Comparison of ENCODE assay signal across 8 mouse cellular contexts in the genomic region with DNA sequence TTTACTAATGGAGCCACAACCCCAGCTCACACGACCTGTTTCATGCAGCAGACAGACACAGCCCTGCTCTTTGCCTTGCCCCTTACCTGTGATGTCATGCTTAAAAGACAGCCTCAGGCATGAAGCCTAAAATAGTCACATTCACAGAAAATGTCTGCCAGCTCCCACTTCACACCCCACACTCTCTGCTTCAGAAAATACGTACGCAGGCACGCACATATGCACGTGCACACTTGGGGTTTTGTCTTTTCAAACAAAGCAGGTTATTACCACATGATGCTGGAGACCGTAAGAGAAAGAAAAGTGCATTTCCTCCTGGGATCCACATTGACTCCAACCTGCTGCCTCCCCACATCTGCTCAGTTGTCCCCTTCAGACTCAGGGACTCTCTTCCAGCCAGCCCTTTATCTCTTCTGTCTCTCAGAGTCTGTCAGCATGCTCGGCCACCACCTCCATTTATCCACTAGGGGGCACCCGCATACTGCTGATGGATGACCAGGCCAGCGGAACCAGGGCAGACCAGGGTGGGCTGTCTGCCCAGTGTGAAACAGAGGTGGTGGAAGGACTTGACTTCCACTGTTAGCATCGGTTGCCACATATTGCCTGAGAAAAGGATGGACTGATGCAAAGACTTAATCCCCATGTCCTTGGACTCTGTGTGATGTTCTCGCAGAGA. TPM values are rescaled to one million over a fixed set of nuclear protein-coding genes. Genes with fewer than 3 reads are reported as not detected.
DNase-seq lines count a peak whose midpoint lies in the region; ATAC-seq and TF ChIP-seq lines count a peak whose summit lies in the region.

No protein-coding gene starts in this region.

- intact Hi-C loops in heart, postnatal 36 days (cut with DNase I), result loop anchor here (1.0 to 5.0 kb wide), 6 partner anchors 18 to 907 kb away; no protein-coding TSS in a partner anchor

- ATAC-seq in forebrain, postnatal 0 days, result peak; percentile 89
- peak; percentile 84 for ATAC-seq in neutrophil, adult 5-6 weeks (ENCODE audit: extremely low read depth, insufficient number of reproducible peaks, low FRiP score, poor library complexity, severe bottlenecking)

- in situ Hi-C loops in ES-E14 (cut with MboI; ENCODE audit: low sequenced_read_pairs in 2 of 2, unreplicated experiment in 2 of 2), result no loop called here

- H3K36me3 ChIP-seq in ES-E14 (ENCODE audit: control insufficient read depth, insufficient read depth, low read length, poor library complexity, severe bottlenecking), result no peaks in the 10 kb centered on the region
- no peaks in the 10 kb centered on the region for H3K36me3 ChIP-seq in forebrain, postnatal 0 days (ENCODE audit: insufficient read depth)

- no peaks in the 10 kb centered on the region for H3K27me3 ChIP-seq in forebrain, postnatal 0 days (ENCODE audit: insufficient read depth, low read length)

- TF ChIP-seq CTCF in forebrain, postnatal 0 days (IDR thresholded peaks at IDR 0.05; ENCODE audit: low read depth), result peak; percentile 99

- H3K27ac ChIP-seq in ES-E14 (ENCODE audit: insufficient read depth, low read depth, low read length, poor library complexity, severe bottlenecking), result no peak overlapping the region
- no peak overlapping the region for H3K27ac ChIP-seq in forebrain, postnatal 0 days (ENCODE audit: low read depth, low read length)

- no peak overlapping the region for H3K4me3 ChIP-seq in ES-E14 (ENCODE audit: insufficient read depth in 1 of 2, low read depth in 1 of 2, low read length in 2 of 2, poor library complexity in 1 of 2, severe bottlenecking in 1 of 2)
- H3K4me3 ChIP-seq in forebrain, postnatal 0 days (ENCODE audit: low read depth, low read length), result no peak overlapping the region

- peaks cover 2 to 4% of the 10 kb centered on the region in 2 experiments; a peak in 2 of 4 replicates for H3K4me1 ChIP-seq in ES-E14 (ENCODE audit: control insufficient read depth in 2 of 2, insufficient read depth in 2 of 2, low read length in 2 of 2, poor library complexity in 1 of 2)
- no peaks in the 10 kb centered on the region for H3K4me1 ChIP-seq in forebrain, postnatal 0 days (ENCODE audit: insufficient read depth)

- WGBS in forebrain, postnatal 0 days, result 48% methylated on average over 11 of the region's 11 CpGs

- no peak overlapping the region for H3K9ac ChIP-seq in ES-E14 (ENCODE audit: insufficient read depth, low read depth, low read length, poor library complexity, severe bottlenecking)
- H3K9ac ChIP-seq in forebrain, postnatal 0 days, result no peak overlapping the region

- H3K9me3 ChIP-seq in ES-E14 (ENCODE audit: control insufficient read depth, insufficient read depth, low read depth, low read length), result no peaks in the 10 kb centered on the region
- H3K9me3 ChIP-seq in forebrain, postnatal 0 days (ENCODE audit: low read length), result no peaks in the 10 kb centered on the region

- peak; percentile 63 for DNase-seq in ES-E14 (ENCODE audit: low read depth, low spot score)
- DNase-seq in cerebellum, adult 18-20 months, result peak; percentile 82 to 83
- peak; percentile 92 for DNase-seq in forebrain, postnatal 0 days
- peak; percentile 83 to 88 for DNase-seq in heart, postnatal 36 days
- peak; percentile 81 to 93 for DNase-seq in layer of hippocampus, adult 18-20 months (ENCODE audit: low spot score in 2 of 2)
- peak; percentile 75 to 84 for DNase-seq in lung, adult 18-20 months
- peak; percentile 63 for DNase-seq in testis, postnatal 14 days (ENCODE audit: low spot score)

- no peak overlapping the region for H3K4me2 ChIP-seq in forebrain, postnatal 0 days (ENCODE audit: low read depth)

TF ChIP-seq in ES-E14, 5 proteins besides CTCF, POLR2A, EP300 and RAD21:
- TF ChIP-seq ZC3H11A (IDR thresholded peaks at IDR 0.05; ENCODE audit: borderline replicate concordance, low read depth, low read length), result peak; percentile 77
- TF ChIP-seq MAFK (IDR thresholded peaks at IDR 0.05; ENCODE audit: insufficient read depth, low read depth, low read length), result no peak
- no peak for TF ChIP-seq CHD2 (IDR thresholded peaks at IDR 0.05; ENCODE audit: low read depth, low read length)
- no peak for TF ChIP-seq HCFC1 (IDR thresholded peaks at IDR 0.05; ENCODE audit: borderline replicate concordance, insufficient read depth, low read length)

RNA-seq across cellular contexts. Expression of gene Cmtm7, which starts 15.8 kb away (rescaled TPM):
- total RNA-seq in ES-E14 (2012; rRNA removed), result 75.1 and 96.9 TPM in 2 replicates
- 4.9 and 6.0 TPM in 2 replicates for total RNA-seq in forebrain, postnatal 0 days (2014; rRNA removed)
- 9.5 and 11.6 TPM in 2 replicates for polyA plus RNA-seq in forebrain, postnatal 0 days (2015; fragmentation: Nextera tagmentation; extraction: Ambion mirVana)
- total RNA-seq in heart, postnatal 36 days (2021), result 10 to 100 TPM; 12.0 to 15.0 TPM
- 1 to 10 TPM; 4.2 to 5.6 TPM for total RNA-seq in layer of hippocampus, adult 18-20 months (2021)
- total RNA-seq in neutrophil, adult 5-6 weeks (2017), result 130 and 159 TPM in 2 replicates

RNA-seq across cellular contexts. Expression of gene Cmtm8, which starts 46.5 kb away (rescaled TPM):
- total RNA-seq in ES-E14 (2012; rRNA removed), result 1.8 and 2.2 TPM in 2 replicates
- total RNA-seq in forebrain, postnatal 0 days (2014; rRNA removed), result 1.2 and 2.1 TPM in 2 replicates
- 6.0 and 6.2 TPM in 2 replicates for polyA plus RNA-seq in forebrain, postnatal 0 days (2015; fragmentation: Nextera tagmentation; extraction: Ambion mirVana)
- total RNA-seq in heart, postnatal 36 days (2021), result 10 to 100 TPM; 10.7 to 11.0 TPM
- total RNA-seq in layer of hippocampus, adult 18-20 months (2021), result 1 to 10 TPM; 1.3 to 2.5 TPM
- 2.1 and 3.3 TPM in 2 replicates for total RNA-seq in neutrophil, adult 5-6 weeks (2017)
